Mouse (Mus musculus): ENCODE data around the gene Btbd9. TPM values are rescaled to one million over a fixed set of nuclear protein-coding genes. Genes with fewer than 3 reads are reported as not detected.

The Btbd9 gene
- polyA plus RNA-seq, 2 experiments: 18.3 to 46.9 TPM

GRCm38 (mm10) chr17:30568473-30568872, 7.8 kb downstream of the Btbd9 start:
- no peak overlapping the region for H3K9ac ChIP-seq (ENCODE audit: low read depth, low read length, severe bottlenecking)
- peaks cover 4% of the 10 kb centered on the region; the same call in 1 of the 2 replicates for H3K4me1 ChIP-seq (ENCODE audit: control insufficient read depth, insufficient read depth, low read length)
- H3K27me3 ChIP-seq (ENCODE audit: control insufficient read depth, insufficient read depth, low read length): no peaks in the 10 kb centered on the region
- no peak overlapping the region for H3K4me3 ChIP-seq (replicated peaks; ENCODE audit: low read length)
- H3K27ac ChIP-seq (replicated peaks; ENCODE audit: low read depth, low read length): no peak overlapping the region
- H3K36me3 ChIP-seq (ENCODE audit: control insufficient read depth, insufficient read depth, low read length): no peaks in the 10 kb centered on the region
- ATAC-seq (ENCODE audit: low FRiP score, low read depth) (no peak), DNase-seq (ENCODE audit: low spot score) (no peak)
- no peak overlapping the region for H3K4me2 ChIP-seq (replicated peaks; ENCODE audit: low read depth, low read length, severe bottlenecking)
- TF ChIP-seq POLR2A (IDR thresholded peaks at IDR 0.05; ENCODE audit: borderline replicate concordance, extremely low read depth, insufficient read depth, insufficient read length): no peak
- no peaks in the 10 kb centered on the region for H3K9me3 ChIP-seq (ENCODE audit: control insufficient read depth, low read length)

GRCm38 (mm10) chr17:30564971-30565370, 11.3 kb downstream of the Btbd9 start:
- no peak for TF ChIP-seq POLR2A (IDR thresholded peaks at IDR 0.05; ENCODE audit: borderline replicate concordance, extremely low read depth, insufficient read depth, insufficient read length)
- 90% methylated on average over 7 of the region's 7 CpGs for WGBS

GRCm38 (mm10) chr17:30564407-30564806, 11.9 kb downstream of the Btbd9 start:
- DNase-seq (ENCODE audit: low spot score) (no peak), ATAC-seq (ENCODE audit: low FRiP score, low read depth) (no peak)
- whole genome bisulfite sequencing: 84% methylated on average over 3 of the region's 3 CpGs
- Histone ChIP-seq H3K4me3 (replicated peaks; ENCODE audit: low read length) (no peak overlapping the region), H3K9me3 (ENCODE audit: control insufficient read depth, low read length) (no peaks in the 10 kb centered on the region), H3K9ac (ENCODE audit: low read depth, low read length, severe bottlenecking) (no peak overlapping the region), H3K4me1 (ENCODE audit: control insufficient read depth, insufficient read depth, low read length) (no peaks in the 10 kb centered on the region), H3K27me3 (ENCODE audit: control insufficient read depth, insufficient read depth, low read length) (no peaks in the 10 kb centered on the region), H3K36me3 (ENCODE audit: control insufficient read depth, insufficient read depth, low read length) (no peaks in the 10 kb centered on the region), H3K4me2 (replicated peaks; ENCODE audit: low read depth, low read length, severe bottlenecking) (no peak overlapping the region), H3K27ac (replicated peaks; ENCODE audit: low read depth, low read length) (no peak overlapping the region)
- TF ChIP-seq POLR2A (IDR thresholded peaks at IDR 0.05; ENCODE audit: borderline replicate concordance, extremely low read depth, insufficient read depth, insufficient read length): no peak

More at GRCm38 (mm10) chr17:30564971-30565370, 11.3 kb downstream of the Btbd9 start:
- no peak overlapping the region for H3K27ac ChIP-seq (replicated peaks; ENCODE audit: low read depth, low read length)
- H3K4me2 ChIP-seq (replicated peaks; ENCODE audit: low read depth, low read length, severe bottlenecking): no peak overlapping the region
- no peaks in the 10 kb centered on the region for H3K9me3 ChIP-seq (ENCODE audit: control insufficient read depth, low read length)
- DNase-seq (ENCODE audit: low spot score) (no peak), ATAC-seq (ENCODE audit: low FRiP score, low read depth) (no peak)
- H3K27me3 ChIP-seq (ENCODE audit: control insufficient read depth, insufficient read depth, low read length): no peaks in the 10 kb centered on the region
- H3K36me3 ChIP-seq (ENCODE audit: control insufficient read depth, insufficient read depth, low read length): no peaks in the 10 kb centered on the region
- H3K9ac ChIP-seq (ENCODE audit: low read depth, low read length, severe bottlenecking): no peak overlapping the region
- no peak overlapping the region for H3K4me3 ChIP-seq (replicated peaks; ENCODE audit: low read length)
- H3K4me1 ChIP-seq (ENCODE audit: control insufficient read depth, insufficient read depth, low read length): no peaks in the 10 kb centered on the region

GRCm38 (mm10) chr17:30563484-30564075, 12.7 kb downstream of the Btbd9 start:
- no peak for ATAC-seq (ENCODE audit: low FRiP score, low read depth)
- H3K4me1 ChIP-seq (ENCODE audit: control insufficient read depth, insufficient read depth, low read length): no peaks in the 10 kb centered on the region
- H3K36me3 ChIP-seq (ENCODE audit: control insufficient read depth, insufficient read depth, low read length): no peaks in the 10 kb centered on the region
- no peak overlapping the region for H3K9ac ChIP-seq (ENCODE audit: low read depth, low read length, severe bottlenecking)
- 77% methylated on average over 6 of the region's 6 CpGs for WGBS
- H3K4me3 ChIP-seq (replicated peaks; ENCODE audit: low read length): no peak overlapping the region
- H3K27me3 ChIP-seq (ENCODE audit: control insufficient read depth, insufficient read depth, low read length): no peaks in the 10 kb centered on the region
- no peak overlapping the region for H3K27ac ChIP-seq (replicated peaks; ENCODE audit: low read depth, low read length)
- DNase-seq (ENCODE audit: low spot score): no peak
- no peak for TF ChIP-seq POLR2A (IDR thresholded peaks at IDR 0.05; ENCODE audit: borderline replicate concordance, extremely low read depth, insufficient read depth, insufficient read length)
- H3K9me3 ChIP-seq (ENCODE audit: control insufficient read depth, low read length): no peaks in the 10 kb centered on the region
- no peak overlapping the region for H3K4me2 ChIP-seq (replicated peaks; ENCODE audit: low read depth, low read length, severe bottlenecking)

- Histone ChIP-seq H3K4me3 (replicated peaks; ENCODE audit: low read length) (no peak overlapping the region), H3K9me3 (ENCODE audit: control insufficient read depth, low read length) (no peaks in the 10 kb centered on the region), H3K4me1 (ENCODE audit: control insufficient read depth, insufficient read depth, low read length) (no peaks in the 10 kb centered on the region), H3K9ac (ENCODE audit: low read depth, low read length, severe bottlenecking) (no peak overlapping the region), H3K27ac (replicated peaks; ENCODE audit: low read depth, low read length) (no peak overlapping the region), H3K36me3 (ENCODE audit: control insufficient read depth, insufficient read depth, low read length) (no peaks in the 10 kb centered on the region), H3K27me3 (ENCODE audit: control insufficient read depth, insufficient read depth, low read length) (no peaks in the 10 kb centered on the region), H3K4me2 (replicated peaks; ENCODE audit: low read depth, low read length, severe bottlenecking) (no peak overlapping the region)
- ATAC-seq (ENCODE audit: low FRiP score, low read depth) (no peak), DNase-seq (ENCODE audit: low spot score) (no peak)
- WGBS: 96% methylated on average over 2 of the region's 2 CpGs
- TF ChIP-seq POLR2A (IDR thresholded peaks at IDR 0.05; ENCODE audit: borderline replicate concordance, extremely low read depth, insufficient read depth, insufficient read length): no peak
These were observed 13.5 kb downstream of the Btbd9 start for GRCm38 (mm10) chr17:30562770-30563169.

All from limb, embryonic 14.5 days (tissue).